Mouse (Mus musculus) myocyte (in vitro differentiated cells): ENCODE data around the gene Gcm1.

Experiments
- CEBPB ChIP-seq: IDR thresholded peaks from 2 replicates; pipeline ENCODE4 v1.6.1; 2011; ENCODE audit warnings: mild to moderate bottlenecking, moderate library complexity; ENCODE audit not compliant: poor library complexity, insufficient read depth, severe bottlenecking
- MAX ChIP-seq: IDR thresholded peaks from one replicate; pipeline ENCODE4 v1.6.1; 2011; ENCODE audit warnings: low read depth, mild to moderate bottlenecking, control low read depth
- MYOD1 ChIP-seq, 3 experiments: IDR thresholded peaks; one replicate each; pipeline ENCODE4 v1.6.1; 2011; ENCODE audit warnings: control low read depth in 2 of 3, low read depth in 2 of 3, mild to moderate bottlenecking in 2 of 3, moderate library complexity in 1 of 3; ENCODE audit not compliant: insufficient read length in 2 of 3, control insufficient read depth in 1 of 3
- POLR2A ChIP-seq: IDR thresholded peaks from one replicate; pipeline ENCODE4 v1.6.1; 2011; ENCODE audit warnings: low read depth, mild to moderate bottlenecking, control low read depth, moderate library complexity; ENCODE audit not compliant: insufficient read length
- POLR2AphosphoS2 ChIP-seq: IDR thresholded peaks from one replicate; pipeline ENCODE4 v1.6.1; 2011; ENCODE audit warnings: low read depth, control low read depth; ENCODE audit not compliant: insufficient read length
- REST ChIP-seq: IDR thresholded peaks from one replicate; pipeline ENCODE4 v1.6.1; 2011; ENCODE audit warnings: mild to moderate bottlenecking, control low read depth, moderate library complexity; ENCODE audit not compliant: insufficient read depth, insufficient read length
- SRF ChIP-seq: IDR thresholded peaks from one replicate; pipeline ENCODE4 v1.6.1; 2011; ENCODE audit warnings: low read depth; ENCODE audit not compliant: control insufficient read depth, insufficient read length
- TCF12 ChIP-seq: IDR thresholded peaks from one replicate; pipeline ENCODE4 v1.6.1; 2011; ENCODE audit warnings: mild to moderate bottlenecking, control low read depth; ENCODE audit not compliant: poor library complexity, insufficient read depth, severe bottlenecking

DNA sequence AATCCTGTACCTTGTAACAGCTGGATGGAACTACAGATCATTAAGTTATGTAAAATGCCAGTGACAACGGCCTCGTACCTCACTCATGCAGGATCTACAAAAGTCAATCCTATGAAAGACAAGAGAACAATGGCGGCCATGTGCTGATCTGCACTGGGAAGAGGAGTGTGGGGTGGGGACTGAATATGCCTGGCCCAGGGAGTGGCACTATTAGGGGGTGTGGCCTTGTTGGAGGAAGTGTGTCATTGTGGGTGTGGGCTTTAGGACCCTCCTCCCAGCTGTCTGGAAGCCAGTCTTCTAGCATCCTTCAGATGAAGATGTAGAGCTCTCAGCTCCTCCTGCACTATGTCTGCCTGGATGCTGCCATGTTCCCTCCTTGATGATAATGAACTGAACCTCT is 38.9 kb downstream of the Gcm1 start:
- TF ChIP-seq MAX (no peak), POLR2A (no peak), TCF12 (no peak), POLR2AphosphoS2 (no peak), REST (no peak), SRF (no peak), CEBPB (no peak), MYOD1 (IDR thresholded peaks at IDR 0.05; ENCODE audit: control insufficient read depth in 1 of 3, insufficient read length in 2 of 3, low read depth in 2 of 3) (no peak)
